Mouse (Mus musculus): ENCODE results near the gene Man1c1. TPM values are rescaled to one million over a fixed set of nuclear protein-coding genes. Genes with fewer than 3 reads are reported as not detected.

Gene Man1c1
- polyA plus RNA-seq, 1 experiment from 2014 or later: 3.8 TPM

GRCm38 (mm10) chr4:134572449-134573300 lies 131.4 kb downstream of the Man1c1 start:
- Histone ChIP-seq H3K27ac (peak overlapping the region; percentile 17; the same call in 1 of the 2 replicates), H3K9me3 (no peaks in the 10 kb centered on the region), H3K27me3 (replicated peaks) (no peaks in the 10 kb centered on the region), H3K36me3 (replicated peaks) (no peaks in the 10 kb centered on the region), H3K4me2 (no peak overlapping the region), H3K9ac (no peak overlapping the region), H3K4me3 (no peak overlapping the region), H3K4me1 (peaks cover 11% of the 10 kb centered on the region; the same call in 1 of the 2 replicates)
- ATAC-seq (replicated peaks): no peak
- WGBS: 76% methylated on average over 24 of the region's 24 CpGs

- Histone ChIP-seq H3K27me3 (replicated peaks) (no peaks in the 10 kb centered on the region), H3K4me2 (no peak overlapping the region), H3K4me1 (peaks cover 10% of the 10 kb centered on the region; the same call in 1 of the 2 replicates), H3K36me3 (replicated peaks) (no peaks in the 10 kb centered on the region), H3K4me3 (no peak overlapping the region), H3K9ac (no peak overlapping the region), H3K27ac (0 out of 2 replicates have a peak overlapping the region, but pooled peaks have one; percentile 3), H3K9me3 (no peaks in the 10 kb centered on the region)
- 67% methylated on average over 14 of the region's 14 CpGs for WGBS
- ATAC-seq (replicated peaks): no peak
Measured at GRCm38 (mm10) chr4:134570704-134571451, 133.2 kb downstream of the Man1c1 start.

GRCm38 (mm10) chr4:134569831-134570230 lies 134.3 kb downstream of the Man1c1 start:
- Histone ChIP-seq H3K27ac (no peak overlapping the region), H3K9ac (no peak overlapping the region), H3K4me3 (no peak overlapping the region), H3K27me3 (replicated peaks) (no peaks in the 10 kb centered on the region), H3K4me1 (peaks cover 5% of the 10 kb centered on the region; the same call in 1 of the 2 replicates), H3K4me2 (no peak overlapping the region), H3K9me3 (no peaks in the 10 kb centered on the region), H3K36me3 (replicated peaks) (no peaks in the 10 kb centered on the region)
- ATAC-seq (replicated peaks): no peak
- WGBS: 85% methylated on average over 8 of the region's 8 CpGs

GRCm38 (mm10) chr4:134569205-134569604 lies 134.9 kb downstream of the Man1c1 start:
- Histone ChIP-seq H3K4me2 (no peak overlapping the region), H3K36me3 (replicated peaks) (no peaks in the 10 kb centered on the region), H3K27ac (no peak overlapping the region), H3K4me3 (no peak overlapping the region), H3K4me1 (peaks cover 5% of the 10 kb centered on the region; the same call in 1 of the 2 replicates), H3K9ac (no peak overlapping the region), H3K9me3 (no peaks in the 10 kb centered on the region), H3K27me3 (replicated peaks) (no peaks in the 10 kb centered on the region)
- 75% methylated on average over 6 of the region's 6 CpGs for WGBS
- ATAC-seq (replicated peaks): no peak

- peak overlapping the region; percentile 49 for H3K27ac ChIP-seq
- no peak overlapping the region for H3K4me2 ChIP-seq
- no peaks in the 10 kb centered on the region for H3K36me3 ChIP-seq (replicated peaks)
- no peak overlapping the region for H3K9ac ChIP-seq
- H3K4me1 ChIP-seq: peaks cover 5% of the 10 kb centered on the region; the same call in 1 of the 2 replicates
- 21% methylated on average over 19 of the region's 19 CpGs for WGBS
- no peaks in the 10 kb centered on the region for H3K9me3 ChIP-seq
- H3K27me3 ChIP-seq (replicated peaks): no peaks in the 10 kb centered on the region
- no peak overlapping the region for H3K4me3 ChIP-seq
- ATAC-seq (replicated peaks): peak; percentile 73
Measured at GRCm38 (mm10) chr4:134567377-134568226, 136.5 kb downstream of the Man1c1 start.

GRCm38 (mm10) chr4:134564093-134564492 lies 140.0 kb downstream of the Man1c1 start:
- no peak overlapping the region for H3K9ac ChIP-seq
- H3K4me3 ChIP-seq: no peak overlapping the region
- H3K4me2 ChIP-seq: no peak overlapping the region
- ATAC-seq (replicated peaks): no peak
- no peaks in the 10 kb centered on the region; the same call in 1 of the 2 replicates for H3K4me1 ChIP-seq
- H3K27ac ChIP-seq: no peak overlapping the region
- 83% methylated on average over 6 of the region's 6 CpGs for WGBS
- no peaks in the 10 kb centered on the region for H3K36me3 ChIP-seq (replicated peaks)
- H3K9me3 ChIP-seq: no peaks in the 10 kb centered on the region
- H3K27me3 ChIP-seq (replicated peaks): no peaks in the 10 kb centered on the region

GRCm38 (mm10) chr4:134563624-134564023 lies 140.5 kb downstream of the Man1c1 start:
- no peak overlapping the region for H3K9ac ChIP-seq
- H3K36me3 ChIP-seq (replicated peaks): no peaks in the 10 kb centered on the region
- H3K4me3 ChIP-seq: no peak overlapping the region
- peaks cover under 1% of the 10 kb centered on the region for H3K4me1 ChIP-seq
- H3K4me2 ChIP-seq: no peak overlapping the region
- no peaks in the 10 kb centered on the region for H3K9me3 ChIP-seq
- no peak for ATAC-seq (replicated peaks)
- no peak overlapping the region for H3K27ac ChIP-seq
- 90% methylated on average over 16 of the region's 16 CpGs for WGBS
- H3K27me3 ChIP-seq (replicated peaks): no peaks in the 10 kb centered on the region

GRCm38 (mm10) chr4:134562014-134562413 lies 142.1 kb downstream of the Man1c1 start:
- H3K4me2 ChIP-seq: no peak overlapping the region
- no peak overlapping the region for H3K4me3 ChIP-seq
- H3K27me3 ChIP-seq (replicated peaks): no peaks in the 10 kb centered on the region
- H3K27ac ChIP-seq: no peak overlapping the region
- no peak for ATAC-seq (replicated peaks)
- no peaks in the 10 kb centered on the region for H3K9me3 ChIP-seq
- peaks cover 11% of the 10 kb centered on the region for H3K4me1 ChIP-seq
- WGBS: 80% methylated on average over 2 of the region's 2 CpGs
- H3K9ac ChIP-seq: no peak overlapping the region
- H3K36me3 ChIP-seq (replicated peaks): no peaks in the 10 kb centered on the region

GRCm38 (mm10) chr4:134560699-134561098 lies 143.4 kb downstream of the Man1c1 start:
- H3K4me1 ChIP-seq: peaks cover 11% of the 10 kb centered on the region
- H3K9me3 ChIP-seq: no peaks in the 10 kb centered on the region
- H3K27ac ChIP-seq: no peak overlapping the region
- ATAC-seq (replicated peaks): no peak
- WGBS: 91% methylated on average over 8 of the region's 8 CpGs
- no peaks in the 10 kb centered on the region for H3K36me3 ChIP-seq (replicated peaks)
- H3K4me3 ChIP-seq: no peak overlapping the region
- H3K9ac ChIP-seq: no peak overlapping the region
- H3K4me2 ChIP-seq: no peak overlapping the region
- no peaks in the 10 kb centered on the region for H3K27me3 ChIP-seq (replicated peaks)

GRCm38 (mm10) chr4:134559154-134559553 lies 144.9 kb downstream of the Man1c1 start:
- no peak for ATAC-seq (replicated peaks)
- H3K9ac ChIP-seq: no peak overlapping the region
- 83% methylated on average over 7 of the region's 7 CpGs for WGBS
- peaks cover 11% of the 10 kb centered on the region for H3K4me1 ChIP-seq
- no peak overlapping the region for H3K4me2 ChIP-seq
- H3K36me3 ChIP-seq (replicated peaks): no peaks in the 10 kb centered on the region
- H3K27me3 ChIP-seq (replicated peaks): no peaks in the 10 kb centered on the region
- H3K27ac ChIP-seq: no peak overlapping the region
- no peaks in the 10 kb centered on the region for H3K9me3 ChIP-seq
- no peak overlapping the region for H3K4me3 ChIP-seq

GRCm38 (mm10) chr4:134558570-134559113 lies 145.4 kb downstream of the Man1c1 start:
- H3K4me3 ChIP-seq: no peak overlapping the region
- H3K9me3 ChIP-seq: no peaks in the 10 kb centered on the region
- H3K36me3 ChIP-seq (replicated peaks): no peaks in the 10 kb centered on the region
- no peak overlapping the region for H3K9ac ChIP-seq
- peaks cover 11% of the 10 kb centered on the region for H3K4me1 ChIP-seq
- no peaks in the 10 kb centered on the region for H3K27me3 ChIP-seq (replicated peaks)
- no peak overlapping the region for H3K4me2 ChIP-seq
- H3K27ac ChIP-seq: no peak overlapping the region
- ATAC-seq (replicated peaks): no peak
- WGBS: 49% methylated on average over 9 of the region's 9 CpGs
